Mouse (Mus musculus) lung, postnatal 0 days (tissue): ENCODE data around the gene Cdca5. TPM values are rescaled to one million over a fixed set of nuclear protein-coding genes. Genes with fewer than 3 reads are reported as not detected.

Source experiments
- ATAC-seq: fragments of 200-750 bp; cut with Nextera tagmentation; 2 replicates; pipeline ENCODE4 v1.8.0; 2017; ENCODE audit warnings: moderate library complexity
- DNase-seq: peaks from one replicate; pipeline ENCODE4 v3.0.0-alpha.2; 2016; ENCODE audit warnings: low spot score
- H3K27ac ChIP-seq: fragments of 300-500 bp; sonication (generic); 2 replicates; pipeline ENCODE4 v1.5.1; 2014; ENCODE audit warnings: antibody characterized with exemption, mild to moderate bottlenecking, low read length, mixed read lengths
- H3K27me3 ChIP-seq: fragments of 300-500 bp; sonication (generic); replicated peaks from 2 replicates; pipeline ENCODE4 v1.6.1; 2014; ENCODE audit warnings: low read length, mixed read lengths; ENCODE audit not compliant: insufficient read depth
- H3K36me3 ChIP-seq: fragments of 300-500 bp; sonication (generic); 2 replicates; pipeline ENCODE4 v1.6.1; 2014; ENCODE audit warnings: low read length, mixed read lengths; ENCODE audit not compliant: insufficient read depth
- H3K4me1 ChIP-seq: fragments of 300-500 bp; sonication (generic); 2 replicates; pipeline ENCODE4 v1.6.1; 2014; ENCODE audit warnings: antibody characterized with exemption, low read depth, low read length, mixed read lengths; ENCODE audit not compliant: insufficient read depth
- H3K4me2 ChIP-seq: fragments of 300-500 bp; sonication (generic); replicated peaks from 2 replicates; pipeline ENCODE4 v1.6.1; 2014; ENCODE audit warnings: low read depth, mild to moderate bottlenecking, low read length, moderate library complexity, mixed read lengths
- H3K4me3 ChIP-seq: fragments of 300-500 bp; sonication (generic); 2 replicates; pipeline ENCODE4 v1.5.1; 2014; ENCODE audit warnings: low read depth, low read length
- H3K9ac ChIP-seq: fragments of 300-500 bp; sonication (generic); replicated peaks from 2 replicates; pipeline ENCODE4 v1.6.1; 2014; ENCODE audit warnings: low read depth, mild to moderate bottlenecking
- H3K9me3 ChIP-seq: fragments of 300-500 bp; sonication (generic); 2 replicates; pipeline ENCODE4 v1.6.1; 2016; ENCODE audit warnings: low read length, mixed read lengths
- CTCF ChIP-seq: IDR thresholded peaks from 2 replicates; pipeline ENCODE4 v1.5.1; 2016; ENCODE audit warnings: antibody characterized with exemption, mild to moderate bottlenecking
- EP300 ChIP-seq: IDR thresholded peaks from 2 replicates; pipeline ENCODE4 v1.6.1; 2016; ENCODE audit warnings: antibody characterized with exemption, mild to moderate bottlenecking, control low read depth
- WGBS: fragments of 180-500 bp; shearing (Covaris S2); extraction: QIAGEN DNeasy Blood & Tissue Kit; methylation state at CpG from one replicate; pipeline ENCODE4 v1.1.7; 2014; 5-methylcytosine and 5-hydroxymethylcytosine counted together
- polyA plus RNA-seq: library from polyadenylated mRNA; unstranded; fragments of >200 nt; fragmentation: Nextera tagmentation; extraction: Ambion mirVana; gene quantifications from 2 replicates; pipeline ENCODE4 v1.2.1, GENCODE M21; 2015

Cdca5 gene
- polyA plus RNA-seq, 1 experiment from 2014 or later = 2.8 TPM

GRCm38 (mm10) chr19:6094119-6094518 lies 9.3 kb downstream of the Cdca5 start, which contains the start of gene AC131692.1:
TSS of gene AC131692.1 (plus strand) at chr19:6094419.
- 82% methylated on average over 7 of the region's 7 CpGs for WGBS
- Histone ChIP-seq H3K4me3 (no peak within 1 kb of the TSS), H3K4me1 (no peaks in the 10 kb centered on the region), H3K27me3 (no peaks in the 10 kb centered on the region), H3K4me2 (no peak within 1 kb of the TSS), H3K9me3 (no peaks in the 10 kb centered on the region), H3K27ac (no peak within 1 kb of the TSS), H3K36me3 (0 out of 2 replicates have a peak, but pooled peaks cover 3% of the 10 kb centered on the region), H3K9ac (no peak within 1 kb of the TSS)
- ATAC-seq (no peak), DNase-seq (no peak)
- TF ChIP-seq EP300 = no peak
- no peak for TF ChIP-seq CTCF

GRCm38 (mm10) chr19:6097847-6098246 lies 13.1 kb downstream of the Cdca5 start:
- Histone ChIP-seq H3K4me1 (no peaks in the 10 kb centered on the region), H3K27ac (no peak overlapping the region), H3K36me3 (no peaks in the 10 kb centered on the region), H3K4me2 (no peak overlapping the region), H3K9ac (no peak overlapping the region), H3K27me3 (no peaks in the 10 kb centered on the region), H3K9me3 (no peaks in the 10 kb centered on the region), H3K4me3 (no peak overlapping the region)
- 88% methylated on average over 3 of the region's 3 CpGs for WGBS
- TF ChIP-seq EP300 = no peak
- TF ChIP-seq CTCF = no peak
- ATAC-seq (no peak), DNase-seq (no peak)

- Histone ChIP-seq H3K27me3 (no peaks in the 10 kb centered on the region), H3K4me2 (no peak overlapping the region), H3K4me3 (no peak overlapping the region), H3K4me1 (no peaks in the 10 kb centered on the region), H3K27ac (no peak overlapping the region), H3K36me3 (no peaks in the 10 kb centered on the region), H3K9ac (no peak overlapping the region), H3K9me3 (no peaks in the 10 kb centered on the region)
- no peak for ATAC-seq
- peak; percentile 14 for DNase-seq
- 56% methylated on average over 6 of the region's 6 CpGs for WGBS
- TF ChIP-seq CTCF (no peak), EP300 (no peak)
Measured at GRCm38 (mm10) chr19:6101186-6101585, 16.4 kb downstream of the Cdca5 start.

GRCm38 (mm10) chr19:6102169-6102853 lies 17.5 kb downstream of the Cdca5 start:
- no peaks in the 10 kb centered on the region for H3K4me1 ChIP-seq
- H3K9me3 ChIP-seq = no peaks in the 10 kb centered on the region
- H3K9ac ChIP-seq = no peak overlapping the region
- TF ChIP-seq CTCF (no peak), EP300 (no peak)
- no peak overlapping the region for H3K27ac ChIP-seq
- 78% methylated on average over 6 of the region's 6 CpGs for WGBS
- ATAC-seq = no peak
- H3K27me3 ChIP-seq = no peaks in the 10 kb centered on the region
- no peak overlapping the region for H3K4me2 ChIP-seq
- no peaks in the 10 kb centered on the region for H3K36me3 ChIP-seq
- DNase-seq = no peak
- no peak overlapping the region for H3K4me3 ChIP-seq

GRCm38 (mm10) chr19:6104476-6104875 lies 19.7 kb downstream of the Cdca5 start:
- no peak for DNase-seq
- H3K4me3 ChIP-seq = no peak overlapping the region
- H3K4me1 ChIP-seq = no peaks in the 10 kb centered on the region
- H3K27ac ChIP-seq = no peak overlapping the region
- no peak for ATAC-seq
- H3K27me3 ChIP-seq = no peaks in the 10 kb centered on the region
- H3K4me2 ChIP-seq = no peak overlapping the region
- H3K9me3 ChIP-seq = no peaks in the 10 kb centered on the region
- no peak overlapping the region for H3K9ac ChIP-seq
- no peak for TF ChIP-seq EP300
- no peak for TF ChIP-seq CTCF
- H3K36me3 ChIP-seq = no peaks in the 10 kb centered on the region
- 76% methylated on average over 4 of the region's 4 CpGs for WGBS

GRCm38 (mm10) chr19:6105586-6105985 lies 20.8 kb downstream of the Cdca5 start, which contains the start of gene Naaladl1:
TSS of gene Naaladl1 (plus strand) at chr19:6105782.
- WGBS = 78% methylated on average over 7 of the region's 7 CpGs
- Histone ChIP-seq H3K36me3 (no peaks in the 10 kb centered on the region), H3K9me3 (no peaks in the 10 kb centered on the region), H3K9ac (no peak within 1 kb of the TSS), H3K4me2 (no peak within 1 kb of the TSS), H3K4me3 (no peak within 1 kb of the TSS), H3K27ac (no peak within 1 kb of the TSS), H3K4me1 (no peaks in the 10 kb centered on the region), H3K27me3 (no peaks in the 10 kb centered on the region)
- DNase-seq (no peak), ATAC-seq (no peak)
- no peak for TF ChIP-seq EP300
- no peak for TF ChIP-seq CTCF
